Mouse (Mus musculus) forebrain, embryonic 12.5 days (tissue): Measurements from ENCODE around the gene Dffa. TPM values are rescaled to one million over a fixed set of nuclear protein-coding genes. Genes with fewer than 3 reads are reported as not detected.

Experiments used
- polyA plus RNA-seq: library from polyadenylated mRNA; unstranded; fragments of >200 nt; fragmentation: Nextera tagmentation; extraction: Ambion mirVana; gene quantifications from 2 replicates; pipeline ENCODE4 v1.2.1, GENCODE M21; 2016

Gene Dffa
- polyA plus RNA-seq, 1 experiment from 2014 or later: 26.4 TPM

Other genes starting within 250 kb of the Dffa start
- gene Pex14, start 4.3 kb upstream of the Dffa start, polyA plus RNA-seq: 46.3 and 49.2 TPM in 2 replicates
- gene Cort, start 22.6 kb downstream of the Dffa start, polyA plus RNA-seq: 0.60 TPM in 1 of 2 replicates, not detected in the other
- gene Cenps, start 33.5 kb downstream of the Dffa start, polyA plus RNA-seq: 49.7 and 51.1 TPM in 2 replicates
- gene Pgd, start 62.6 kb downstream of the Dffa start, polyA plus RNA-seq: 110 and 118 TPM in 2 replicates
- 123 and 124 TPM in 2 replicates for gene Kif1b, start 203.5 kb downstream of the Dffa start, polyA plus RNA-seq